Mouse (Mus musculus) B cell, adult (primary cell): Measurements from ENCODE around the gene Zkscan16. TPM values are rescaled to one million over a fixed set of nuclear protein-coding genes. Genes with fewer than 3 reads are reported as not detected.

Experiments
- total RNA-seq: library from RNA; stranded (reverse); gene quantifications from 4 replicates; pipeline ENCODE4 v1.2.4, GENCODE M21; 2023; ENCODE audit not compliant: inconsistent age

The Zkscan16 gene
- 0.18 to 0.24 TPM (median 0.22 TPM) in 3 of 4 replicates, not detected in the other for total RNA-seq

DNA sequence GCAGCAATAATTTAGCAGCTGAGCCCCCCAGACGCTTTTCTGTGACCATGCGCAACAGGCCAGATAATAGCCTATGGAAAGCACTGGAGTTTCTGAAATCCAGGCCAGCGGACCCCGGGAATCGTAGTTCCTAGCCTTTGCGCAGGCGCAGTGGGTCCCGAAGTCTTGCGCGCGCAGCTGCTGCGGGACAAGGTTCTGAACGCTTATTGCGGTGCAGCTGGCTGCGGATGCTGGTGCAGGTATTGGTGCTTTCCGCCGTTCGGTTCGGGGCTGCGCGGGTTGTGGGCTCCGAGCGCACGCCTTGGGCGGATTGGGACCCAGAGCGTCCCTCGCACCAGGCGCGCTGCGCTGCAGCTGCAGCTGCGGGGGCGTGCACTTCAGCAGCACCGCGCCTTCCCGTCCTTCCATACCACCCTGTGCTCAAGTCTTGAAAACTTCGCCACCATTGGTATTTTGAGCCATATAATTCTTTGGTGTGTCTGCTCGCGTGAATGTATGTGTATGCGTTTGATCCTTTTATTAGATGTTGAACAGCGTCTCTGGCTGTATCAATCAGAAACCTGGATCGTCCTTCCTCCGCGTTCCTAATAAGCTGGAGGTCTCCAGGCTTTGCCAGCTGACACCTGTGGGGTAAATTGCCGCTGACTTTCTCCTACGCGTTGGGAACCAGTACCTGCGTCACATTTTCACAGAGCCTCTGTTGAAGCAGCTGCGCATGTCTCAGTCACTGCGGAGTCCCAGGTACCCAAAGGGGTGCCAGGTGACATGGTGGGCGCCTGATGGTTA, at the start of gene Zkscan16:
TSS of gene Zkscan16 (plus strand) at position 209 of the 786 bp plus-strand sequence.

DNA sequence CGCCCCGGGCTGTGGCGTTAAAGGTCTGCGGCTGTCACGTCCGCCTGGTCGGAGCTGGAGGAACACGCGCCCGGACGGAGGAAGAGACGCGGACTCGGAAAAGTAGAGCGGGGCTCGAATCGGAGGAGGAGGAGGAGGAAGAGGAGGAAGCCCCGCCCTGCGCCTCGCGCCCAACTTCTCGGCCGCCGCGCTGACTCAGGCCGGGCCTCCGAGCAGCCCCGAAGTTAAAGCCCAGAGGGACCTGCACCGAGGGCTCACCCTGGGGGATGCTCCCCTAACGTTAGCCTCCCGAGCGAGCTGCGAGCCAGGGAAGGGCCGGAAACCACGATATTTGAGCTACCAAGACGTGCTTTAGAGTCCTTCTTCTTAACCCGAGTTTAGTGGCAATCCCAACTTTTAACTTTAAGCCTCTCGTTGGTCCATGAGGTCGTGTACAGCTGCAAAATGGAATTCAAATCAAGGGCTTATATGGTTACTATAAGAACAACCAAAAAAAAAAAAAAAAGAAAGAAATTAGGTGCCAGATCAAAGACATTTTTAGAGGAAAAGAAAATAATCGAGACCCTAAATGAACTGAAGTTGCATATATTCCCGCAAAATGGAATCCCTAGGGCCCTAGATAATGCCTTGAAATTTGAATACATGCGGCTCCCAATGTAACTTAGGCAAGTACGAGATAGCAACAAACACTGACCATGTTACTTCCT, 30.6 kb upstream of the Zkscan16 start, which contains the start of gene Ecpas:
TSS of gene Ecpas (minus strand) at position 121 of the 707 bp plus-strand sequence.

GRCm38 (mm10) chr4:58986540-58987190, 43.2 kb downstream of the Zkscan16 start, which contains the start of gene Ptgr1:
Ptgr1 (minus strand) TSS chr4:58987119.

GRCm38 (mm10) chr4:58994762-58995161, 51.3 kb downstream of the Zkscan16 start, which contains the start of gene Dnajc25:
Dnajc25 (plus strand) TSS chr4:58995062.

GRCm38 (mm10) chr4:59002948-59003805, 59.7 kb downstream of the Zkscan16 start, which contains the start of gene Gm20503:
Gm20503 (plus strand) TSS chr4:59003210.

Other genes with a start within 250 kb of the Zkscan16 start
- gene Olfr267, start 155.9 kb upstream of the Zkscan16 start, total RNA-seq, result 0.13 to 0.36 TPM in 2 of 4 replicates, not detected in the others
- 109 to 124 TPM (median 113 TPM) in 4 replicates for gene Ecpas, start 30.9 kb upstream of the Zkscan16 start, total RNA-seq
- 0.72 to 1.6 TPM (median 0.85 TPM) in 4 replicates for gene Ptgr1, start 43.5 kb downstream of the Zkscan16 start, total RNA-seq
- gene Dnajc25, start 51.4 kb downstream of the Zkscan16 start, total RNA-seq, result 9.7 to 10.8 TPM (median 10.2 TPM) in 4 replicates
- 2.4 TPM in 1 of 4 replicates, not detected in the others for gene Gm20503, start 59.6 kb downstream of the Zkscan16 start, total RNA-seq
- 54.0 to 70.8 TPM (median 64.8 TPM) in 4 replicates for gene Gng10, start 91.5 kb downstream of the Zkscan16 start, total RNA-seq
- not detected in 4 replicates for gene AI481877, start 195.4 kb downstream of the Zkscan16 start, total RNA-seq
- gene Ugcg, start 245.6 kb downstream of the Zkscan16 start, total RNA-seq, result 96.5 to 100 TPM (median 99.1 TPM) in 4 replicates